Mouse (Mus musculus) small intestine, adult 2 months (tissue): ENCODE measurements at regions not wholly inside any gene's neighbourhood (a gene's known extent, or its start where the extent isn't known, plus 50 kb on each side); places are given as distances from the start of the nearest gene placed in this dataset.

ENCODE experiments used
- CTCF ChIP-seq: fragments of 200-500 bp; IDR thresholded peaks from 2 replicates; pipeline ENCODE4 v1.5.1; 2012; ENCODE audit warnings: low read depth, mild to moderate bottlenecking, control low read depth, inconsistent platforms, low read length, moderate library complexity, mixed read lengths; ENCODE audit not compliant: insufficient replicate concordance, insufficient read length; ENCODE audit errors: extremely low read depth
- POLR2A ChIP-seq: fragments of 200-500 bp; IDR thresholded peaks from 2 replicates; pipeline ENCODE4 v1.6.1; 2012; ENCODE audit warnings: low read depth, mild to moderate bottlenecking, control low read depth, inconsistent platforms, low read length, moderate library complexity

DNA sequence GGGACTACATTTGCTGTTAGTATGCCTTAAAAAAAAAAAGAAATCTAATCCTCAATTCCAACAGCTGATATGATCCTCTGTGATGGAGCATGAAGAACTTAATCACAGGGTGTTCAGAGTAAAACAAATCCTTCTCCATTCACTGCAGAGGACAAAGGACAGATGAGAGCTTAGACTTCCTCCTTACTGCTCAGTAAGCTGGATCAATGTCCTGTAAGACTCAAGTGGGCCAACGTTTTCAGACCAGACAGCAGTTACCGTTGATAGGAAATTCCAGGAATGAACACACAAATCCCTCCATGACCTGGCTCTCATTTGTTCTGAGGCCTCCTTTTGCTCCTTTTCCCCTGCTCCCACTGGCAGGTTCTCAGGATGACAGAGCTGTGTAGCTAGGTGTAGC is 247.6 kb downstream of the 1810013L24Rik start:
- TF ChIP-seq POLR2A (no peak), CTCF (no peak)
